Mouse (Mus musculus): ENCODE results near the gene Med27.

- TF ChIP-seq MEF2A (IDR thresholded peaks at IDR 0.05; ENCODE audit: borderline replicate concordance, low read depth, low read length) (no peak), IRF4 (IDR thresholded peaks at IDR 0.05; ENCODE audit: low read depth, low read length) (no peak), ZNF384 (IDR thresholded peaks at IDR 0.05; ENCODE audit: low read depth, low read length) (no peak), MYC (IDR thresholded peaks at IDR 0.05; ENCODE audit: low read depth, low read length) (no peak), HCFC1 (IDR thresholded peaks at IDR 0.05; ENCODE audit: low read depth, low read length) (no peak), POLR2A (IDR thresholded peaks at IDR 0.05; ENCODE audit: low read depth, low read length) (no peak), NRF1 (IDR thresholded peaks at IDR 0.05; ENCODE audit: low read depth, low read length) (no peak)
Measured at GRCm38 (mm10) chr2:29473907-29474306, 127.3 kb downstream of the Med27 start.

Data from CH12.LX (cell line).